Mouse (Mus musculus) G1E (cell line): Measurements from ENCODE around the gene 2410004B18Rik.

Experiments used
- CTCF ChIP-seq: IDR thresholded peaks from 2 replicates; pipeline ENCODE4 v1.5.1; 2012; ENCODE audit warnings: low read depth, low read length, inconsistent platforms, mixed read lengths
- GATA1 ChIP-seq: IDR thresholded peaks from 2 replicates; pipeline ENCODE4 v1.6.1; 2012; ENCODE audit warnings: borderline replicate concordance, low read length, inconsistent platforms, mixed read lengths
- GATA2 ChIP-seq: IDR thresholded peaks from 2 replicates; pipeline ENCODE4 v1.6.1; 2012; ENCODE audit warnings: low read depth, low read length, inconsistent platforms, borderline replicate concordance
- POLR2AphosphoS5 ChIP-seq: IDR thresholded peaks from 2 replicates; pipeline ENCODE4 v1.6.1; 2012; ENCODE audit warnings: low read depth, low read length, inconsistent platforms; ENCODE audit not compliant: insufficient replicate concordance
- TAL1 ChIP-seq: conservative IDR thresholded peaks from 2 replicates; pipeline ENCODE4 v1.6.1; 2012; ENCODE audit warnings: low read depth, low read length, inconsistent platforms, mixed read lengths

GRCm38 (mm10) chr3:145971501-145971900 lies 33.7 kb downstream of the 2410004B18Rik start:
- TF ChIP-seq CTCF = no peak
- TF ChIP-seq GATA1 = no peak
- no peak for TF ChIP-seq TAL1
- TF ChIP-seq POLR2AphosphoS5 = no peak
- no peak for TF ChIP-seq GATA2
